Mouse (Mus musculus): ENCODE measurements around the gene Cfap58. TPM values are rescaled to one million over a fixed set of nuclear protein-coding genes. Genes with fewer than 3 reads are reported as not detected.

The Cfap58 gene
- polyA plus RNA-seq, 1 experiment from 2014 or later = not detected

- CTCF ChIA-PET = interaction anchor here (0.9 to 1.1 kb wide), 2 partner anchors 15 to 32 kb away, joined by 3 to 5 read pairs; no protein-coding TSS in a partner anchor
- POLR2A ChIA-PET = interaction anchor here (0.5 kb wide), 1 partner anchor 591 kb away, joined by 5 read pairs; no protein-coding TSS in a partner anchor
- DNase-seq (ENCODE audit: low read depth, low spot score) (no peak), ATAC-seq (no peak)
- H3K27me3 ChIP-seq = no peaks in the 10 kb centered on the region
- TF ChIP-seq CTCF (IDR thresholded peaks at IDR 0.05) = no peak
- in situ Hi-C loops (cut with MboI; ENCODE audit: low pct_unique_long_range_greater_than_20kb) = no loop called here
Observed at GRCm38 (mm10) chr19:47914191-47914590, 23.3 kb upstream of the Cfap58 start.

GRCm38 (mm10) chr19:47915251-47915650, 22.2 kb upstream of the Cfap58 start:
- ATAC-seq (no peak), DNase-seq (ENCODE audit: low read depth, low spot score) (no peak)
- H3K27me3 ChIP-seq = no peaks in the 10 kb centered on the region
- in situ Hi-C loops (cut with MboI; ENCODE audit: low pct_unique_long_range_greater_than_20kb) = no loop called here
- CTCF ChIA-PET = interaction anchor here (1.0 to 1.2 kb wide), 3 partner anchors 13 to 33 kb away, joined by 3 to 4 read pairs (median 3); no protein-coding TSS in a partner anchor
- POLR2A ChIA-PET = interaction anchor here (0.6 kb wide), 1 partner anchor 20 kb away, joined by 3 read pairs; no protein-coding TSS in a partner anchor
- TF ChIP-seq CTCF (IDR thresholded peaks at IDR 0.05) = no peak

- ChIA-PET CTCF (interaction anchor here (1.0 to 3.0 kb wide), 6 partner anchors 9 to 35 kb away, joined by 3 to 12 read pairs (median 9); no protein-coding TSS in a partner anchor), POLR2A (no interaction called here)
- TF ChIP-seq CTCF (IDR thresholded peaks at IDR 0.05) = no peak
- no peak for ATAC-seq
- DNase-seq (ENCODE audit: low read depth, low spot score) = no peak
- in situ Hi-C loops (cut with MboI; ENCODE audit: low pct_unique_long_range_greater_than_20kb) = no loop called here
- no peaks in the 10 kb centered on the region for H3K27me3 ChIP-seq
Observed at GRCm38 (mm10) chr19:47917396-47917795, 20.1 kb upstream of the Cfap58 start.

GRCm38 (mm10) chr19:47918016-47918415, 19.5 kb upstream of the Cfap58 start:
- no peaks in the 10 kb centered on the region for H3K27me3 ChIP-seq
- no peak for DNase-seq (ENCODE audit: low read depth, low spot score)
- no peak for ATAC-seq
- in situ Hi-C loops (cut with MboI; ENCODE audit: low pct_unique_long_range_greater_than_20kb) = no loop called here
- TF ChIP-seq CTCF (IDR thresholded peaks at IDR 0.05) = no peak
- ChIA-PET CTCF (interaction anchor here (1.0 to 3.0 kb wide), 7 partner anchors 8 to 39 kb away, joined by 3 to 12 read pairs (median 10); no protein-coding TSS in a partner anchor), POLR2A (interaction anchor here (0.9 kb wide), 1 partner anchor 20 kb away, joined by 3 read pairs; no protein-coding TSS in a partner anchor)

- no peaks in the 10 kb centered on the region for H3K27me3 ChIP-seq
- no peak for DNase-seq (ENCODE audit: low read depth, low spot score)
- ChIA-PET POLR2A (interaction anchor here (0.6 to 1.4 kb wide), 5 partner anchors 12 to 308 kb away, joined by 3 to 4 read pairs (median 3); no protein-coding TSS in a partner anchor), CTCF (interaction anchor here (1.0 to 3.0 kb wide), 11 partner anchors 8 to 53 kb away, joined by 3 to 12 read pairs (median 8); partner anchors contain the start of gene Gsto2)
- in situ Hi-C loops (cut with MboI; ENCODE audit: low pct_unique_long_range_greater_than_20kb) = no loop called here
- TF ChIP-seq CTCF (IDR thresholded peaks at IDR 0.05) = no peak
- peak; percentile 17 for ATAC-seq
Observed at GRCm38 (mm10) chr19:47918455-47919101, 18.9 kb upstream of the Cfap58 start.

GRCm38 (mm10) chr19:47919126-47919965, 18.1 kb upstream of the Cfap58 start, which contains the start of the genes Cfap43 and Itprip:
Gene Cfap43 (minus strand): TSS chr19:47919287.
Gene Itprip (minus strand): TSS chr19:47919299.
- POLR2A ChIA-PET = interaction anchor here (0.6 to 1.4 kb wide), 7 partner anchors 9 to 309 kb away, joined by 3 to 5 read pairs (median 3); no protein-coding TSS in a partner anchor
- peak; percentile 81 for TF ChIP-seq CTCF (IDR thresholded peaks at IDR 0.05)
- ATAC-seq = peak; percentile 94

GRCm38 (mm10) chr19:47919966-47920375, 17.5 kb upstream of the Cfap58 start:
- in situ Hi-C loops (cut with MboI; ENCODE audit: low pct_unique_long_range_greater_than_20kb) = no loop called here
- H3K27me3 ChIP-seq = no peaks in the 10 kb centered on the region
- ATAC-seq = no peak
- peak; percentile 41 for DNase-seq (ENCODE audit: low read depth, low spot score)
- TF ChIP-seq CTCF (IDR thresholded peaks at IDR 0.05) = no peak
- ChIA-PET POLR2A (interaction anchor here (0.7 to 1.4 kb wide), 5 partner anchors 9 to 25 kb away, joined by 3 to 5 read pairs (median 3); no protein-coding TSS in a partner anchor), CTCF (interaction anchor here (0.9 to 3.0 kb wide), 10 partner anchors 9 to 55 kb away, joined by 3 to 10 read pairs (median 7); partner anchors contain the start of gene Gsto2)

More at GRCm38 (mm10) chr19:47919126-47919965, 18.1 kb upstream of the Cfap58 start, which contains the start of the genes Cfap43 and Itprip:
- CTCF ChIA-PET = interaction anchor here (1.0 to 3.0 kb wide), 13 partner anchors 10 to 54 kb away, joined by 3 to 12 read pairs (median 8); partner anchors contain the start of gene Gsto2
- DNase-seq (ENCODE audit: low read depth, low spot score) = peak; percentile 61
- in situ Hi-C loops (cut with MboI; ENCODE audit: low pct_unique_long_range_greater_than_20kb) = no loop called here
- no peaks in the 10 kb centered on the region for H3K27me3 ChIP-seq

GRCm38 (mm10) chr19:47925819-47926218, 11.7 kb upstream of the Cfap58 start:
- ATAC-seq = no peak
- ChIA-PET CTCF (interaction anchor here (1.6 to 8.0 kb wide), 2 partner anchors 8 to 43 kb away, joined by 3 to 113 read pairs; no protein-coding TSS in a partner anchor), POLR2A (no interaction called here)
- no peak for DNase-seq (ENCODE audit: low read depth, low spot score)
- in situ Hi-C loops (cut with MboI; ENCODE audit: low pct_unique_long_range_greater_than_20kb) = loop anchor here (5.0 kb wide), 1 partner anchor 44 kb away; no protein-coding TSS in a partner anchor
- TF ChIP-seq CTCF (IDR thresholded peaks at IDR 0.05) = no peak
- no peaks in the 10 kb centered on the region for H3K27me3 ChIP-seq

- ChIA-PET POLR2A (no interaction called here), CTCF (interaction anchor here (0.8 to 8.0 kb wide), 3 partner anchors 9 to 110 kb away, joined by 3 to 113 read pairs (median 3); no protein-coding TSS in a partner anchor)
- in situ Hi-C loops (cut with MboI; ENCODE audit: low pct_unique_long_range_greater_than_20kb) = loop anchor here (5.0 kb wide), 1 partner anchor 45 kb away; no protein-coding TSS in a partner anchor
- no peak for ATAC-seq
- no peak for DNase-seq (ENCODE audit: low read depth, low spot score)
- no peaks in the 10 kb centered on the region for H3K27me3 ChIP-seq
- TF ChIP-seq CTCF (IDR thresholded peaks at IDR 0.05) = no peak
Observed at GRCm38 (mm10) chr19:47927032-47927431, 10.4 kb upstream of the Cfap58 start.

Measured in Patski (cell line).